Mouse (Mus musculus) bone marrow, adult 2 months (tissue): ENCODE measurements around the gene Tor3a.

Experiments
- CTCF ChIP-seq: fragments of 200-500 bp; IDR thresholded peaks from 2 replicates; pipeline ENCODE4 v1.5.1; 2011; ENCODE audit warnings: low read length, control low read depth; ENCODE audit not compliant: control insufficient read depth, insufficient read depth
- POLR2A ChIP-seq: fragments of 200-500 bp; IDR thresholded peaks from 2 replicates; pipeline ENCODE4 v1.6.1; 2011; ENCODE audit warnings: low read depth, mild to moderate bottlenecking, control low read depth, low read length, borderline replicate concordance; ENCODE audit not compliant: control insufficient read depth

- TF ChIP-seq POLR2A (no peak), CTCF (no peak)
Measured at GRCm38 (mm10) chr1:156667141-156667926, 6.8 kb downstream of the Tor3a start.
